Mouse (Mus musculus): ENCODE results near the gene Adcyap1r1.

GRCm38 (mm10) chr6:55509130-55509870 lies 57.5 kb downstream of the Adcyap1r1 start:
- TF ChIP-seq GATA1 (IDR thresholded peaks at IDR 0.05; ENCODE audit: low read length) (no peak), TAL1 (IDR thresholded peaks at IDR 0.05; ENCODE audit: low read length) (no peak)
